Mouse (Mus musculus): ENCODE measurements around the gene Ppp4r2. TPM values are rescaled to one million over a fixed set of nuclear protein-coding genes. Genes with fewer than 3 reads are reported as not detected.

The Ppp4r2 gene
- 69.2 and 127 TPM in 2 replicates for polyA plus RNA-seq (2012; rRNA removed)

DNA sequence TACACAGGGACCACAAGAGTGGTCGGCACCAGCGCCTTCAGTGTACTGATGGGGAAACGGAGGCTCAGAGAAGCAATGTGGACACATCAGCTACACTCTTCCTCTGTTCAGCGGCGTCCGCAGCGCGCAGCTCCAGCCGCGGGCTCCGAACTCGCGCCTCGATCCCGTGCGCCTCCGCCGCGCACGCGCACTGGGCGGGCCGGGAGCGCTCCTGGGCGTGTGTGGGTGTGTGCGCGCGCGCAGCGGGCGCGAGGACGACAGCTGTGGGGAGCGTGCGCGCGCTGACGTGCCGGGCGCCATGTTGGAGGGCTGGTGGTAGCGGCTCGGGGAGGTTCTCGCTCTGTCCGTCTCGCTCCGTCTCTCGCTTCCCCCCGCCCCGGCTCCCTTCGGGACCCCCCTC is at the start of gene Ppp4r2:
Ppp4r2 (plus strand) TSS at position 268 of the 400 bp plus-strand sequence.

Other genes with a start within 250 kb of the Ppp4r2 start
- gene Shq1, start 162.5 kb upstream of the Ppp4r2 start, polyA plus RNA-seq (2012; rRNA removed), result 10.4 and 13.8 TPM in 2 replicates
- 2.9 and 7.6 TPM in 2 replicates for gene Gxylt2, start 128.9 kb upstream of the Ppp4r2 start, polyA plus RNA-seq (2012; rRNA removed)